Mouse (Mus musculus): ENCODE results near the gene Zc3hav1.

Zc3hav1 gene

DNA sequence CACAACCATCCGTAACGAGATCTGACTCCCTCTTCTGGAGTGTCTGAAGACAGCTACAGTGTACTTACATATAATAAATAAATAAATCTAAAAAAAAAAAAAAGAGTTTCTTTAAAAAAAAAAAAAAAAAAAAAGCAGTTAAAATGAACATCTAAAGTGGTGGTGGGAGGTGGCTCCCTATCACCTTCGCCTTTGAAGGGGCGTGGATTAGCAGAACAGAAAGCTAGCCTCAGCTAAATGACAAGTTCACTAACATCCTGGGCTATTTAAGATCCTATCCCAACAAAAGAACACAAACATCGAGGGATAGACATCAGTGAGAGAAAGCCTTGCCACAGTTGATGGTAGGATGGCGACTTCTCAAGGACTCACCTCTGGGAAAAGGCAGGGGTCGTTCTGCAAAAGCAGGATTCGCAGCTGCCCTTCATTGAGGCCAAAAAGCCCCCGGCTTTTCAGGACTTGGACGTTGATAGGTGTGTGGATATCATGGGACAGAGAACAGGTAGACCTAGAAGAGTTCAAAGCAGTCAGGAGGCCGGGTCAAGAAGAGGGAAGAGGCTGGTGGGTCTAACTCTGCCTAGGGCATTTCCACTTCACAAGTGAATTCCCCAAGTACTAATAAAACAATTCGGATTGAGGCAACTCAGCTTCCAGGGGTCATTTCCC lies 56.7 kb downstream of the Zc3hav1 start:
- no peak for DNase-seq (ENCODE audit: low read depth, low spot score)

DNA sequence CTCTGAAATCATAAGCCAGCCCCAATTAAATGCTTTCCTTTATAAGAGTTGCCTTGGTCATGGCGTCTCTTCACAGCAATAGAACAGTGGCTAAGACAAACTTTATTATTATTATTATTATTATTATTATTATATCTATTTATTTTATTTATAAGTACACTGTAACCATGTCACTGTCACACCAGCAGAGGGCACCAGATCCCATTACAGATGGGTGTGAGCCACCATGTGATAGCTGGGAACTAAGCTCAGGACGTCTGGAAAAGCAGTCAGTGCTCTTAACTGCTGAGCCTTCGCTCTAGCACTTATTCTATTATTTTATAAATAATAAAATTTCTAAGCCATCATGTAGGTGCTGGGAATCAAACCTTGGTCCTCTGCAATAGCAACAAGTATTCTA lies 60.7 kb downstream of the Zc3hav1 start:
- no peak for DNase-seq (ENCODE audit: low read depth, low spot score)

DNA sequence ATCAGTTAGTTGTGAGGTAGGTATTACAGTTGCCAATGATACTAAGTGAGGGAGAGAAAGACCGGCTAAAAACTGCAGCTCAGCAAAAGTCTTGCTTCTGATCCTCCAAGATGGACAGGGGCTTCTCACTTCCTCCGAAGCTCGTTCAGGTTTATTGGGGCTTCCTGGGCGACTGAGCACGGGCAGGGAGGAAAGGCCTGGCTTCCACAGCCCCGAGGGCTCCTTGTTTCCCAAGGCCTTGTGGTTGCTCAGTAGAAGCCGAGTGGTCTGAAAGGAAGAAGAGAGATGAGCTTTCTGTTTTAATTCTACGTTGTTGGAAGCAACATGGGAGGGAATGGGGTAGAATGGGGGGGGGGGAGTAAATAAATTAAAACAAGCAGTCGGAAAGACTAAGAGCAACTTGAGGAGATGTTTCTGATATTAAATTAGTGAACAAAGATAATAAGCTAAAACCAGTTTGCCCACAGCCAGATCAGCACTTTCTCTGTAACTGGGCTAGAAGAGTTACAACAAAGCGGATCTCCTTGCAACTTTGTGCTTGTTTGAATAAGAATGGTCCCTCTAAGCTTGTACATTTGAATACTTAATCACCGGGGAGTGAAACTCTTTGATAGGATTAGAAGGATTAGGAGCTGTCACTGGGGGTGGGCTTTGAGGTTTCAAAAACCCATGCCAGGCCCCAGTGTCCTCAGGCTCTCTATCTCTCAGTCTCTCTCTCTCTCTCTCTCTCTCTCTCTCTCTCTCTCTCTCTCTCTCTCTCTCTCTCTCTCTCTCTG lies 61.3 kb downstream of the Zc3hav1 start:
- DNase-seq (ENCODE audit: low read depth, low spot score): no peak

GRCm38 (mm10) chr6:38284422-38284821 lies 70.0 kb downstream of the Zc3hav1 start:
- no peak for DNase-seq (ENCODE audit: low read depth, low spot score)

DNA sequence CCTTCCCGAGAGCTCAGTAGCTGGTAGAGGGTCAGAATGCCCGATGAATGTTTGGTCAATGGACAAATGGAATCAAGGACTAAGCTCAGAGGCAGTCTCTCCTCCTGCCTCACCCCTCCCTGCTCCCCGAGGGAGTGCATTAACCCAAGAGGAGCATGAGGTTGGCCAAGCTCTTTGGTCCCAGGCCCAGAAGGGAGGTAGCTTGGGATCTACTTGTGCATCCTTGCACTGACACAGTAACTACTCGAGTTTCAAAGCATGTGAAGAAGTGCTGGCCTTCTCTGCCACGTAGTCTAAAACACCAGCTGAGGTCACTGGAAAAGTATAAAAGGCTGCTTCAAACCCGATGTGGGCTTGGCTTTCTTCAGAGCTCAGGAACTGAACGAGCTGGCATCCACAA lies 89.9 kb downstream of the Zc3hav1 start:
- no peak for DNase-seq (ENCODE audit: low read depth, low spot score)

DNA sequence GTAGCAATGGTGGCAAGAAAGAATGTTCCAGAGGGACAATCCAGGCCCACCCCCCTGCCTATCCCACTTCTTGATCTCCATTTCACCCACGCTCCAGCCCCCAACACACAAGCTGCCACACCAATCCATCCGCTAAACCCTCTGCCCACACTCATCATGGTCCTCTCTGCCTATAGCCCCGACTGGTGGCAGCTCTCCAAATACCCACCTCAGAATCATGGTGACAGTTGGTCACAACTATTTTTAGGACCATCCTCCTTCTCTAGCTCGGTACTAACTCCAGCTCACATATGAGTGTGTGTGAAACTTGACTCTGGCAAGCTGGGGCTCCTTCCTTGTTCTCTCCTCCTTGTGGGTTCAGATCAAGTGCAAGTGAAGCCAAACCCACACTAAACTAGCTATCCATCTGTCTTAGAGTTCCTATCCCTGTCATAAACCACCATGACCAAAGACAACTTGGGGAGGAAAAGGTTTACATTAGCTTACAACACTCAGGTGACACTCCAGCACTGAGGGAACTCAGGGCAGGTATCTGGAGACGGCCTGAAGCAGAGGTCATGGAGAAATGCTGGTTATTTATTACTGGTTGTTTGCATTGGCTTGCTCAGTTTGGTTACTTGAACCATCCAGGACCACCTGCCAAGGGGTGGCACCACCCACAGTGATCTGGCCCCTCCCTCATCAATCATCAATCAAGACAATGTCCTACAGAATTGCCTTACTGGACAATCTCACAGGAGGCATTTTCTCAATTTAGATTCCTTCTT lies 90.8 kb downstream of the Zc3hav1 start:
- no peak for DNase-seq (ENCODE audit: low read depth, low spot score)

- no peak for DNase-seq (ENCODE audit: low read depth, low spot score)
Measured at GRCm38 (mm10) chr6:38261877-38262276, 92.5 kb downstream of the Zc3hav1 start.

- DNase-seq (ENCODE audit: low read depth, low spot score): no peak
Measured at GRCm38 (mm10) chr6:38257506-38257905, 96.9 kb downstream of the Zc3hav1 start.

GRCm38 (mm10) chr6:38256793-38257192 lies 97.6 kb downstream of the Zc3hav1 start:
- DNase-seq (ENCODE audit: low read depth, low spot score): no peak

GRCm38 (mm10) chr6:38255794-38256193 lies 98.6 kb downstream of the Zc3hav1 start:
- no peak for DNase-seq (ENCODE audit: low read depth, low spot score)
